Mouse (Mus musculus) small intestine, adult 2 months (tissue): ENCODE results near the gene Tprg. TPM values are rescaled to one million over a fixed set of nuclear protein-coding genes. Genes with fewer than 3 reads are reported as not detected.

Source experiments
- H3K27ac ChIP-seq: fragments of 200-500 bp; 2 replicates; pipeline ENCODE4 v1.5.1; 2012; ENCODE audit warnings: low read depth, low read length, control low read depth, inconsistent platforms; ENCODE audit not compliant: insufficient read depth
- H3K27me3 ChIP-seq: fragments of 200-500 bp; 2 replicates; pipeline ENCODE4 v1.6.1; 2012; ENCODE audit warnings: mild to moderate bottlenecking, moderate library complexity, low read length, inconsistent platforms; ENCODE audit not compliant: control insufficient read depth, insufficient read depth
- H3K36me3 ChIP-seq: fragments of 200-500 bp; 2 replicates; pipeline ENCODE4 v1.6.1; 2012; ENCODE audit warnings: mild to moderate bottlenecking, low read length, control low read depth, inconsistent platforms; ENCODE audit not compliant: control insufficient read depth, insufficient read depth
- H3K4me1 ChIP-seq: fragments of 200-500 bp; 2 replicates; pipeline ENCODE4 v1.6.1; 2012; ENCODE audit warnings: low read length, inconsistent platforms, mixed read lengths; ENCODE audit not compliant: control insufficient read depth, insufficient read depth, insufficient read length
- H3K4me3 ChIP-seq: fragments of 200-500 bp; 2 replicates; pipeline ENCODE4 v1.5.1; 2012; ENCODE audit warnings: low read depth, mild to moderate bottlenecking, control low read depth, inconsistent platforms, low read length, moderate library complexity
- CTCF ChIP-seq: fragments of 200-500 bp; IDR thresholded peaks from 2 replicates; pipeline ENCODE4 v1.5.1; 2012; ENCODE audit warnings: low read depth, mild to moderate bottlenecking, control low read depth, inconsistent platforms, low read length, moderate library complexity, mixed read lengths; ENCODE audit not compliant: insufficient replicate concordance, insufficient read length; ENCODE audit errors: extremely low read depth
- POLR2A ChIP-seq: fragments of 200-500 bp; IDR thresholded peaks from 2 replicates; pipeline ENCODE4 v1.6.1; 2012; ENCODE audit warnings: low read depth, mild to moderate bottlenecking, control low read depth, inconsistent platforms, low read length, moderate library complexity
- WGBS: fragments of 180-500 bp; shearing (Covaris S2); methylation state at CpG from one replicate; pipeline ENCODE4 v1.1.7; 2018; 5-methylcytosine and 5-hydroxymethylcytosine counted together
- polyA plus RNA-seq: library from polyadenylated mRNA; depleted of rRNA; stranded (reverse); fragments of >200 nt; gene quantifications from 2 replicates; pipeline ENCODE4 v1.2.3, GENCODE M21; 2012; rRNA removed

Gene Tprg
- polyA plus RNA-seq: 0.09 TPM in 1 of 2 replicates, not detected in the other

- WGBS: 81% methylated on average over 5 of the region's 5 CpGs
- no peak within 1 kb of the TSS for H3K27ac ChIP-seq
- no peak for TF ChIP-seq CTCF
- TF ChIP-seq POLR2A: no peak
- no peaks in the 10 kb centered on the region for H3K36me3 ChIP-seq
- no peaks in the 10 kb centered on the region for H3K27me3 ChIP-seq
- H3K4me1 ChIP-seq: peaks cover 2% of the 10 kb centered on the region; the same call in 1 of the 2 replicates
- H3K4me3 ChIP-seq: no peak within 1 kb of the TSS
These were observed at the start of gene Tprg for GRCm38 (mm10) chr16:25286517-25286916. Gene Tprg (plus strand): TSS chr16:25286817.

DNA sequence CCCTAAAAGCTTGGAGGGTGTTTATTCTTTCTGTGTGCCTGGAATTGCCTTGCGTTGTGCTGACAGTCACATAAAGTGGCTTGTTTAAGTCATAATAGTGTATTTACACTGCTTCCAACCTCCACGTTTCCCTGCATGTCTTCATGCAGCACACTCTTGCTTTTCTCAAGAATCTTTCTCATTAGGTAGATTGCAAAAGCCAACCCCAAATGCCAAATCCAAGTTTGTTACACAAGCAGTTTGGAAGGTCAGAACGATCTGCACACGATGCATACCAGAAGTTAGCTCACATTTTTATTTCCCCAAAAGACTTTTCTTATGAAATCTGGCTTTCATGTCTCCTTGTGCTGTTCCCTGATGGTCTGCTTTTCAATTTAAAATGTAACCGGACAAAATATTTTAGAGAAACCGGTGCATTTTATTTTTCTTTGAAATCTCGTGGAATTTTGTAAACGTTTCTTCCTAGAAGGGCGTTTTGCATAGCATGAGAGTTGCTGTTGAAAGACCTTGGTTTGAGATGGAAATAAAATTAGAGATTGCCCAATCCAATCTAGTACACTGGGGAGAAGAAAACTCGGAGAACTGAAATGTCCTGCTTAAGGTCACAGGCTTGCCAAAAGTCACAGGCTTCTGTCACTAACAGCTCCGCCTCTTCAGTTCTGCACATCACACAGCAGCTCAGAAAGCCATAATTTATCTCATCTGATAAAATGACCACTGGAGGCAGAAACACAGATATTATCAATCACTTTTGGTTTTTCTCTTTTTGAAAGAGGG, 48.2 kb upstream of the Tprg start:
- Histone ChIP-seq H3K4me1 (no peaks in the 10 kb centered on the region), H3K4me3 (no peak overlapping the region), H3K36me3 (no peaks in the 10 kb centered on the region), H3K27me3 (no peaks in the 10 kb centered on the region), H3K27ac (no peak overlapping the region)
- WGBS: 73% methylated on average over 11 of the region's 11 CpGs
- no peak for TF ChIP-seq POLR2A

DNA sequence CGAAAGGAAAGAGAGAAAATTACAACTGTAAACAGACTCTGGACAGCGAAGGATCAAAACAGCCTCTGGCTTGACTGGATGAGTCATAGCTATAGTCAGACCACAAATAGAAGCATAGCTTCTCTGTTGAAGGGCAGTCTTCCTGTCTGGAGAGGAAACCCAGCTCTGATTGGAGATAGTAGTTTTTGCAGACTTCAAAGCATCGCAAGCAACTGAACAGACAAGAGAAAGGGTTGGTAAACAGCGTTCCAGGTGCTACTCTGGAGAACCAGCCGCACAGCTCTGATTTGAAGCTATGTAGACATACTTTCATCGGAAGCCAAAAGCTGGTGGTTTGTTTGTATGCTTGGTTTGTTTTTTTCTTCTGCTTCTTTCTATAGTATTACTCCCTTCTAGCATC, 37.7 kb upstream of the Tprg start:
- Histone ChIP-seq H3K4me1 (no peaks in the 10 kb centered on the region), H3K4me3 (no peak overlapping the region), H3K27ac (no peak overlapping the region), H3K36me3 (no peaks in the 10 kb centered on the region), H3K27me3 (no peaks in the 10 kb centered on the region)
- TF ChIP-seq CTCF (no peak), POLR2A (no peak)
- WGBS: 65% methylated on average over 6 of the region's 6 CpGs

DNA sequence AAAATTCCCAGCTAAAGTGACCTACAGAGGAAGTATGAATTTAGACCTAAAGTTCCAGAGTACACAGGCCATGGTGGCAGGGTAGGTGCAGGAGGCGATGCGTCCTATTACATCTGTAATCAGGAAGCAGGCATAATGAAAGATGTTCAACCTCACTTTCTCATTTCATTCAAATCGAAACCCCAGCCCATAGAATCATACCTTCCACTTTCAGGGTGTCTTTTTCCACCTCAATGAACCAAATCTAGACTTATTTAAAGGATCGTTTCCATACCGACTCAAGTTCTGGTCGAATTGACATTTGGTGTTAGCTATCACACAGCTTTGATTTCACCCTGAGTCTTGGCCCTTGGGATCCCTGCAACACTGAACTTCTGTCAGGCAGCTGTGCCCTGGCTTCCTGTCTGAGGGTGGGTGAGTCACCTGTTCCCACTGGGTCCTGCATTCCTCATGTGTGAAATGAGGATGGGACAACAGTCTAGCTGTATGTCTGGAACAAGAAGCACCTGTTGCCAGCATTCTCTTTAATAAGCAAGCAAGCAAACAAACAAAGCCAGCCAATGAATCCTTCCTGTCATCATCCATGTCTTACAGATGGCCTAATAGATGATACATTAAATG, 36.4 kb upstream of the Tprg start:
- WGBS: 80% methylated on average over 6 of the region's 6 CpGs

GRCm38 (mm10) chr16:25251080-25251479, 35.5 kb upstream of the Tprg start:
- WGBS: 77% methylated on average over 9 of the region's 9 CpGs
- H3K27me3 ChIP-seq: no peaks in the 10 kb centered on the region

More for the DNA sequence above, 36.4 kb upstream of the Tprg start:
- H3K4me1 ChIP-seq: no peaks in the 10 kb centered on the region
- H3K4me3 ChIP-seq: no peak overlapping the region
- TF ChIP-seq CTCF (no peak), POLR2A (no peak)
- no peaks in the 10 kb centered on the region for H3K27me3 ChIP-seq
- H3K36me3 ChIP-seq: no peaks in the 10 kb centered on the region
- H3K27ac ChIP-seq: no peak overlapping the region

DNA sequence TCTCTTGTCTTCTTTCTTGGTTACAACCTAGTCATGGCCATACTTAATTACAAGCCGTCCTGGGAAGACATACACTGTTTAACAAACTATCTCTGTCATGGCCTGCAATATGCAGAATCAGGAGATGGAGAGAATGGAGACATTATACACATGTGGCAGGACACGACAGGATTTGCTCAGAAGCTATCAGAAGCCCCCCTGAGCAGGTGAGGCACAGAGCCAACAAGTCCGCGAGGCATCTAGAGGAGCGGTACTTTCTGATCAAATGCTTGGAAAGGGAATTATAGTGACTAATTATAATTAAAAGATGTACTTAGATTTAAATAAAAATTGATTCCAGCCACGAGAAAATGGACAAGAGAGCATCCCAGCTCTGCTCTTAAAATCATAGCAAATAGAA, 32.0 kb upstream of the Tprg start:
- Histone ChIP-seq H3K27ac (no peak overlapping the region), H3K4me3 (no peak overlapping the region), H3K27me3 (no peaks in the 10 kb centered on the region), H3K36me3 (no peaks in the 10 kb centered on the region), H3K4me1 (no peaks in the 10 kb centered on the region)
- 82% methylated on average over 6 of the region's 6 CpGs for WGBS
- TF ChIP-seq CTCF (no peak), POLR2A (no peak)

More at GRCm38 (mm10) chr16:25251080-25251479, 35.5 kb upstream of the Tprg start:
- TF ChIP-seq POLR2A: no peak
- no peak for TF ChIP-seq CTCF
- no peak overlapping the region for H3K27ac ChIP-seq
- H3K36me3 ChIP-seq: no peaks in the 10 kb centered on the region
- H3K4me1 ChIP-seq: no peaks in the 10 kb centered on the region
- no peak overlapping the region for H3K4me3 ChIP-seq

DNA sequence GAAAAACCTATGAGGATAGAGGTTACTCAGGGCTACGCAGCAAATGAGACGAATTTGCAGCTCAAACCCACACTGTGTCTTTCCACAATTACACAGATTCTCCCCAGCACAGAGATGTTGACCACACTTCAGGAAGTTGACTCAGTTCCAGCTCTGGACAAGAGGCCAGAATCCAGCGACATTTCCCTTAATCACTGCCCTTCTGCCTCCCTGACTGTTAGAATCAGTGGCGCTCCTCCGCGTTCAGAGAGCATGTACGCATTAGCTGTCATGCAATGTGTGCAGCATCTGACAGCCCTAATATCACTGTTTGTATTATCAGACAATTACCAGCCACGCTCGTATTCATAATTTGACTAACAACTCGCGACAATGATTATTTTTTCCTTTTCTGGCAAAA, 31.4 kb upstream of the Tprg start:
- TF ChIP-seq POLR2A (no peak), CTCF (no peak)
- Histone ChIP-seq H3K4me3 (no peak overlapping the region), H3K27me3 (no peaks in the 10 kb centered on the region), H3K36me3 (no peaks in the 10 kb centered on the region), H3K27ac (no peak overlapping the region), H3K4me1 (no peaks in the 10 kb centered on the region)
- 72% methylated on average over 11 of the region's 11 CpGs for WGBS
